16 mouse cellular contexts compared by ENCODE assay signal in genomic region chr11:86610239-86610638, GRCm38 (mm10).
DNase-seq lines count a peak whose midpoint lies in the region; ATAC-seq and TF ChIP-seq lines count a peak whose summit lies in the region.
"Had no signal": no experiment of that assay in that cellular context is flagged by ENCODE, and none has a peak within 500 bp of the region (broad histone marks: within the 10 kb centered on the region; RNA-seq: fewer than 3 reads in every experiment).

No protein-coding gene starts in this region.

- peaks cover 7% of the 10 kb centered on the region for H3K9me3 ChIP-seq in CH12.LX (replicated peaks; ENCODE audit: low read length)
- H3K9me3 ChIP-seq: embryonic facial prominence, embryonic 15.5 days had no signal

- no peaks in the 10 kb centered on the region for H3K27me3 ChIP-seq in CH12.LX (replicated peaks)
- H3K27me3 ChIP-seq: embryonic facial prominence, embryonic 15.5 days; limb, embryonic 12.5 days had no signal

- TF ChIP-seq CTCF in CH12.LX (conservative IDR thresholded peaks at IDR 0.05 in 1 of 2, IDR thresholded peaks at IDR 0.05 in 1 of 2; ENCODE audit: low read depth in 2 of 2, low read length in 2 of 2): no peak
- TF ChIP-seq CTCF in bone marrow, adult 2 months (IDR thresholded peaks at IDR 0.05; ENCODE audit: control insufficient read depth, insufficient read depth, low read length): no peak

- no peak for TF ChIP-seq POLR2A in CH12.LX (IDR thresholded peaks at IDR 0.05; ENCODE audit: low read depth, low read length)
- no peak for TF ChIP-seq POLR2A in bone marrow, adult 2 months (IDR thresholded peaks at IDR 0.05; ENCODE audit: borderline replicate concordance, control insufficient read depth, low read depth, low read length)

- TF ChIP-seq EP300 in CH12.LX (IDR thresholded peaks at IDR 0.05; ENCODE audit: low read length): peak; percentile 36; the same call in 1 of the 2 replicates

- TF ChIP-seq RAD21 in CH12.LX (IDR thresholded peaks at IDR 0.05; ENCODE audit: low read depth, low read length): no peak

- H3K79me2 ChIP-seq in CH12.LX (replicated peaks; ENCODE audit: control insufficient read depth, extremely low read depth, insufficient read depth, poor library complexity, severe bottlenecking): no peaks in the 10 kb centered on the region

- peaks cover 13 to 31% of the 10 kb centered on the region in 2 experiments for H3K36me3 ChIP-seq in CH12.LX (replicated peaks in 1 of 2; ENCODE audit: control insufficient read depth in 1 of 2, insufficient read depth in 1 of 2, low read length in 1 of 2)

- no peak overlapping the region for H3K4me2 ChIP-seq in CH12.LX (ENCODE audit: insufficient read depth, low read depth, poor library complexity, severe bottlenecking)
- H3K4me2 ChIP-seq: embryonic facial prominence, embryonic 15.5 days; limb, embryonic 12.5 days had no signal

- in situ Hi-C loops in CH12.LX (cut with MboI; ENCODE audit: low pct_ligation_motif_present, low pct_unique_long_range_greater_than_20kb, low sequenced_read_pairs): no loop called here

- dilution Hi-C loops in CH12.LX (cut with MboI; ENCODE audit: extremely low pct_ligation_motif_present, extremely low pct_unique_long_range_greater_than_20kb, low sequenced_read_pairs): no loop called here

- peak overlapping the region; percentile 1; the same call in 1 of the 2 replicates for H3K27ac ChIP-seq in CH12.LX (ENCODE audit: insufficient read depth, low read depth)
- peak overlapping the region; percentile 0; the same call in 1 of the 2 replicates for H3K27ac ChIP-seq in bone marrow, adult 2 months (ENCODE audit: control insufficient read depth, insufficient read depth, low read depth, low read length, poor library complexity)
- H3K27ac ChIP-seq: embryonic facial prominence, embryonic 15.5 days; limb, embryonic 12.5 days had no signal

- no peak for DNase-seq in CH12.LX (ENCODE audit: extremely low read depth)
- peak; percentile 51 for DNase-seq in induced T-regulatory cell, adult 2 months (ENCODE audit: low read depth)
- no peak for DNase-seq in frontal cortex, postnatal 36 days (ENCODE audit: low spot score in 2 of 2)
- no peak for DNase-seq in adrenal gland, postnatal 36 days
- DNase-seq in frontal cortex, postnatal 14 days (ENCODE audit: low spot score in 2 of 2): no peak
- no peak for DNase-seq in kidney, postnatal 36 days
- DNase-seq: cerebellum, adult 9-11 months; heart, adult 18-20 months; heart, postnatal 14 days; kidney, postnatal 10 days; layer of hippocampus, postnatal 36 days; lung, postnatal 14 days had no signal

- no peak overlapping the region for H3K4me3 ChIP-seq in CH12.LX (replicated peaks in 1 of 3; ENCODE audit: low read depth in 2 of 3, low read length in 2 of 3, poor library complexity in 1 of 3)
- no peak overlapping the region for H3K4me3 ChIP-seq in bone marrow, adult 2 months (replicated peaks; ENCODE audit: control insufficient read depth, low read depth, low read length)
- H3K4me3 ChIP-seq: embryonic facial prominence, embryonic 15.5 days; limb, embryonic 12.5 days had no signal

- peak; percentile 31 for ATAC-seq in megakaryocyte, adult 5-6 weeks (ENCODE audit: poor library complexity, severe bottlenecking)

- 39% methylated on average over 3 of the region's 3 CpGs for WGBS in bone marrow, adult 2 months

- H3K4me1 ChIP-seq in CH12.LX (ENCODE audit: control insufficient read depth in 1 of 2, insufficient read depth in 2 of 2): peaks cover 5 to 84% of the 10 kb centered on the region in 2 experiments; a peak in 3 of 4 replicates
- peaks cover 1% of the 10 kb centered on the region for H3K4me1 ChIP-seq in bone marrow, adult 2 months (ENCODE audit: control insufficient read depth, insufficient read depth, low read length)
- H3K4me1 ChIP-seq: embryonic facial prominence, embryonic 15.5 days; limb, embryonic 12.5 days had no signal

- no peak overlapping the region for H3K9ac ChIP-seq in CH12.LX (ENCODE audit: insufficient read depth, low read depth)
- H3K9ac ChIP-seq: embryonic facial prominence, embryonic 15.5 days; limb, embryonic 12.5 days had no signal

TF ChIP-seq in CH12.LX, 34 proteins besides CTCF, POLR2A, EP300 and RAD21:
- no peak for TF ChIP-seq GABPA (IDR thresholded peaks at IDR 0.05; ENCODE audit: insufficient replicate concordance, low read depth, low read length)
- no peak for TF ChIP-seq PAX5 (IDR thresholded peaks at IDR 0.05; ENCODE audit: low read length)
- no peak for TF ChIP-seq USF1 (IDR thresholded peaks at IDR 0.05; ENCODE audit: low read depth, low read length)
- no peak for TF ChIP-seq MAX (IDR thresholded peaks at IDR 0.05; ENCODE audit: low read length)
- TF ChIP-seq TBP (conservative IDR thresholded peaks at IDR 0.05; ENCODE audit: low read depth, low read length): no peak
- no peak for TF ChIP-seq SMC3 (IDR thresholded peaks at IDR 0.05; ENCODE audit: low read depth, low read length)
- peak; percentile 90 for TF ChIP-seq MAFK (IDR thresholded peaks at IDR 0.05; ENCODE audit: insufficient replicate concordance, low read length)
- peak; percentile 22; the same call in 1 of the 2 replicates for TF ChIP-seq IRF4 (IDR thresholded peaks at IDR 0.05; ENCODE audit: low read depth, low read length)
- peak; percentile 54 for TF ChIP-seq BHLHE40 (IDR thresholded peaks at IDR 0.05; ENCODE audit: low read depth, low read length)
